Mouse (Mus musculus) bone marrow, adult 2 months (tissue): ENCODE measurements around the gene Dus3l.

Source experiments
- CTCF ChIP-seq: fragments of 200-500 bp; IDR thresholded peaks from 2 replicates; pipeline ENCODE4 v1.5.1; 2011; ENCODE audit warnings: low read length, control low read depth; ENCODE audit not compliant: control insufficient read depth, insufficient read depth
- POLR2A ChIP-seq: fragments of 200-500 bp; IDR thresholded peaks from 2 replicates; pipeline ENCODE4 v1.6.1; 2011; ENCODE audit warnings: low read depth, mild to moderate bottlenecking, control low read depth, low read length, borderline replicate concordance; ENCODE audit not compliant: control insufficient read depth

DNA sequence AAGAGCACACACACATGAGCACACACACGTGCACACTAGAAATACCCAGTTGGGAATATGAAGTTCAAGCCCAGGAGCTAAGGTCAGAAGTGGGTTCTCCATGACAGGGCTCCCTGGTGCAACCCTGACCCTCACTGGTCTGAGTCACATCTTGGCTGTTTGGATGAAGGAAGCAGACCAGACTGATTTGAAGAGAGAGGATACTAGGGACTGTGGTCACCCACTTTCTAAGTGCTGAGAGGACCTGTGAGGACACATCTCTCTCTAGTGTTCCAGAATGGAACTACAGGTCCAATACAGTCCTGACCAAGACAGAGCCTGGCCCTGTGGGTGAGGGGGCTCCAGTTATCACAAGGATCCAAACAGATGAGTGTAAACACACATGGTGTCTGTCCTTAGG lies 41.2 kb downstream of the Dus3l start:
- TF ChIP-seq POLR2A (no peak), CTCF (no peak)
